Mouse (Mus musculus) forebrain, embryonic 12.5 days (tissue): ENCODE data around the gene Hmox1. TPM values are rescaled to one million over a fixed set of nuclear protein-coding genes. Genes with fewer than 3 reads are reported as not detected.

Experiments used
- ATAC-seq: fragments of 200-750 bp; cut with Nextera tagmentation; 2 replicates; pipeline ENCODE4 v1.8.0; 2017; ENCODE audit warnings: moderate TSS enrichment; ENCODE audit not compliant: low FRiP score
- H3K27ac ChIP-seq: fragments of 300-500 bp; sonication (generic); 2 replicates; pipeline ENCODE4 v1.5.1; 2016; ENCODE audit warnings: mild to moderate bottlenecking
- H3K27me3 ChIP-seq: fragments of 300-500 bp; sonication (generic); 2 replicates; pipeline ENCODE4 v1.6.1; 2016; ENCODE audit warnings: mild to moderate bottlenecking
- H3K36me3 ChIP-seq: fragments of 300-500 bp; sonication (generic); replicated peaks from 2 replicates; pipeline ENCODE4 v1.6.1; 2016; ENCODE audit warnings: mild to moderate bottlenecking
- H3K4me1 ChIP-seq: fragments of 300-500 bp; sonication (generic); 2 replicates; pipeline ENCODE4 v1.6.1; 2016
- H3K4me2 ChIP-seq: fragments of 300-500 bp; sonication (generic); 2 replicates; pipeline ENCODE4 v1.6.1; 2016; ENCODE audit warnings: mild to moderate bottlenecking, moderate library complexity
- H3K4me3 ChIP-seq: fragments of 300-500 bp; sonication (generic); replicated peaks from 2 replicates; pipeline ENCODE4 v1.5.1; 2016; ENCODE audit warnings: mild to moderate bottlenecking
- H3K9ac ChIP-seq: fragments of 300-500 bp; sonication (generic); 2 replicates; pipeline ENCODE4 v1.6.1; 2016; ENCODE audit warnings: mild to moderate bottlenecking
- H3K9me3 ChIP-seq: fragments of 300-500 bp; sonication (generic); 2 replicates; pipeline ENCODE4 v1.6.1; 2016
- WGBS: fragments of 180-500 bp; shearing (Covaris S2); methylation state at CpG from one replicate; pipeline ENCODE4 v1.1.7; 2016; 5-methylcytosine and 5-hydroxymethylcytosine counted together
- polyA plus RNA-seq: library from polyadenylated mRNA; unstranded; fragments of >200 nt; fragmentation: Nextera tagmentation; extraction: Ambion mirVana; gene quantifications from 2 replicates; pipeline ENCODE4 v1.2.1, GENCODE M21; 2016

Hmox1 gene
- polyA plus RNA-seq, 1 experiment from 2014 or later = 13.2 TPM

GRCm38 (mm10) chr8:75074876-75075275 is 18.5 kb upstream of the Hmox1 start:
- Histone ChIP-seq H3K9ac (no peak overlapping the region), H3K36me3 (no peaks in the 10 kb centered on the region), H3K4me2 (no peak overlapping the region), H3K4me3 (no peak overlapping the region), H3K9me3 (no peaks in the 10 kb centered on the region), H3K27me3 (no peaks in the 10 kb centered on the region), H3K27ac (no peak overlapping the region), H3K4me1 (no peaks in the 10 kb centered on the region)
- WGBS = 91% methylated on average over 1 of the region's 1 CpGs
- no peak for ATAC-seq

- Histone ChIP-seq H3K36me3 (no peaks in the 10 kb centered on the region), H3K4me2 (no peak overlapping the region), H3K4me3 (no peak overlapping the region), H3K4me1 (0 out of 2 replicates have a peak, but pooled peaks cover under 1% of the 10 kb centered on the region), H3K27me3 (no peaks in the 10 kb centered on the region), H3K9ac (no peak overlapping the region), H3K27ac (no peak overlapping the region), H3K9me3 (no peaks in the 10 kb centered on the region)
- WGBS = 86% methylated on average over 1 of the region's 1 CpGs
- no peak for ATAC-seq
Measured at GRCm38 (mm10) chr8:75078215-75078614, 15.2 kb upstream of the Hmox1 start.

DNA sequence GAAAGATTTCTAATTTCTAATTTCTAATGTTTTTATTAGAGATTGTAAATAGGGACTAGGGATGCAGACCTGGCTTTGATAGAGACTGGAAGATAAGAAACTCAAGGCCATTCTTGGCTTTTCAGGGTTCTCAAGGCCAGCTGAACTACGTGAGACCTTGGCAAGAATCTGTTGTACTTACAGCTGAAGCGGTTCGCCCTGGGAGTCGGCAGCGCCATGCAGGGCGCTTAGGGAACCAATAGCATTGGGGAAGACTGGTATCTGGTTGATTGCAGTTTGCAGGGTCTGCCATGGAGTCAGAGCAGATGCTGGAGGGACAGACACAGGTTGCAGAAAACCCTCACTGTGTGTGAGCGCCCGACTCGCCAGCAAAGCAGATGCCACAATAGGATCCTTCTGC is 14.6 kb upstream of the Hmox1 start:
- Histone ChIP-seq H3K27me3 (no peaks in the 10 kb centered on the region), H3K4me3 (no peak overlapping the region), H3K9me3 (no peaks in the 10 kb centered on the region), H3K4me1 (peaks cover 6% of the 10 kb centered on the region; the same call in 1 of the 2 replicates), H3K9ac (no peak overlapping the region), H3K4me2 (no peak overlapping the region), H3K27ac (no peak overlapping the region), H3K36me3 (no peaks in the 10 kb centered on the region)
- ATAC-seq = no peak
- WGBS = 91% methylated on average over 9 of the region's 9 CpGs

DNA sequence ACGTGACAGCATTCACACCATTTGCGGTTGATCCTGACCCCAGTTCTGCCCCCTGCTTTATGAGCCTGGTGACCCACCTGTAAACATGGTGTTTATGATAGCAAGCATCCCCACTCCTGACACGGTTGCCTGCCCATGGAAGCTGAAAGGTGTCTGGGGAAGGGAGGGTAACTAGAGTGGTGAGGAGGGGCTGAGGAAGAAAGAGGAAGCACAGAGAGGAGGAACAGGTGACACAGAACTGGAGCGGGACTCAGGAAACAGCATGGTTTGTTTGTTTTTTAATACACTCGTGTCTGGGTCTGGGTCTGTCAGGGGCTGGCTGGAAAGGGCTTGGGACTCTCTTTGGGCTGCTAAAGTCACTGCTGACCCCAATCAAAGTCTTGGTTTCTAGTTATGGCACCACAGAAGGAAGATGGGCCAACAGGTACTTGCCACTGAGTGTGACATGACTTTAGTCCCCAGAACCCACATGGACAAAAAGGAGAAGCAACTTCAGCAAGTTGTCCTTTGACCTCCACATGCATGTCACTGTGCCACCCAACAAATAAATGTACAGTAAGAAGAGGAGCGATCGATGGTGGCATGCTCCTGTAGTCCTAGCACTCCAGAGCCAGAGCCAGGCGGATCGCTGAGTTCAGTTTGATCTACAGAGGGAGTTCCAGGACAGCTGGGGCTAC is 11.9 kb upstream of the Hmox1 start:
- Histone ChIP-seq H3K4me1 (peaks cover 6% of the 10 kb centered on the region; the same call in 1 of the 2 replicates), H3K36me3 (no peaks in the 10 kb centered on the region), H3K4me3 (no peak overlapping the region), H3K9ac (no peak overlapping the region), H3K27ac (no peak overlapping the region), H3K9me3 (no peaks in the 10 kb centered on the region), H3K27me3 (no peaks in the 10 kb centered on the region), H3K4me2 (no peak overlapping the region)
- no peak for ATAC-seq
- WGBS = 83% methylated on average over 9 of the region's 9 CpGs

DNA sequence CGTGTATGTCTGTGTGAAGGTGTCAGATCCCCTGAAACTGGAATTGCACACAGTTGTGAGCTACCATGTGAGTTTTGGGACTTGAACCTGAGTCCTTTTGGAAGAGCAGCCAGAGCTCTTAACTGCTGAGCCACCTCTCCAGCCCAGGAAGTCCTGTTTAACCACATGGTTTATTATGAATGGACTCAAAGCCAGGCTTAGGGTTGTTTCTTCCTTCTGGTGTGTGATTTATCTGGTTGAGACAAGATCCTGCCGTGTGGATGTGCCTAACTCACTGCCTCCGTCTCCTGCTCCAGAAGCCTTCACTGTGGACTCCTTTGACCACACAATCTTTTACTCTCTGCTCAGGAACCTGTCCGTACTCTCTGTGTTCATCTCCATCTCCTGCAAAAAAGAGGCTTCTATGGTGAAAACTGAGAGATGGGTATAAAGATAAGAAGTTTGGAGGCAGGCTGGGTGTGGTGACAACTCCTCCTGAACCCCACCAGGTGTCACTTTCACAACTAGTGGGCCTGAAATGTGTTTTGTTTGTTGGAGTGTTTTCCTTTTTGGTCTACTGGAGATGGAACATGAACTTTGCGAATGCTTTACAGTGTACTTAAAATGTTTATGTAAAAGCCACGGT is 11.1 kb upstream of the Hmox1 start:
- H3K36me3 ChIP-seq = no peaks in the 10 kb centered on the region
- no peaks in the 10 kb centered on the region for H3K27me3 ChIP-seq
- H3K4me3 ChIP-seq = no peak overlapping the region
- no peak overlapping the region for H3K4me2 ChIP-seq
- ATAC-seq = no peak
- WGBS = 88% methylated on average over 6 of the region's 6 CpGs
- H3K4me1 ChIP-seq = peaks cover 6% of the 10 kb centered on the region; the same call in 1 of the 2 replicates
- H3K9ac ChIP-seq = no peak overlapping the region
- no peak overlapping the region for H3K27ac ChIP-seq
- no peaks in the 10 kb centered on the region for H3K9me3 ChIP-seq

DNA sequence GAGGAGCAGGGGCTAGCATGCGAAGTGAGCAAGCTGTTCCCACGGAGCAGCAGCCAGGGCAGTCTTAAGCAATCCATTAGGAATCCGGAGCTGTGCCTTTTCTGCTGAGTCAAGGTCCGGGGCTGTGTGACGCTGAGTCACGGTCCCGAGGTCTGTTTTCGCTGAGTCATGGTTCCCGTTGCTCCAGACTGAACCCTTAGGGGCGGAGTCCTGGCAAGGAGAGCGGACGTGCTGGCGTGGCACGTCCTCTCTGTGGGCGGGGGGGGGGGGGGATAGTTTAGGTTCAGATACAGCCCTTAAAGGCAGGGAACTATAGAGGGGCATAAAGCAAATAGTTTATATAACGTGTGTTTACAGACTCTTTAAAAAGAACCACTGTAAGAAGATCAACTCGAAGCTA is 9.6 kb upstream of the Hmox1 start:
- H3K4me2 ChIP-seq = peak overlapping the region; percentile 43
- H3K27ac ChIP-seq = no peak overlapping the region
- H3K9ac ChIP-seq = no peak overlapping the region
- peaks cover 6% of the 10 kb centered on the region; the same call in 1 of the 2 replicates for H3K4me1 ChIP-seq
- no peaks in the 10 kb centered on the region for H3K36me3 ChIP-seq
- peak overlapping the region; percentile 19 for H3K4me3 ChIP-seq
- H3K27me3 ChIP-seq = no peaks in the 10 kb centered on the region
- WGBS = 10% methylated on average over 16 of the region's 17 CpGs
- no peaks in the 10 kb centered on the region for H3K9me3 ChIP-seq
- ATAC-seq = peak; percentile 95

DNA sequence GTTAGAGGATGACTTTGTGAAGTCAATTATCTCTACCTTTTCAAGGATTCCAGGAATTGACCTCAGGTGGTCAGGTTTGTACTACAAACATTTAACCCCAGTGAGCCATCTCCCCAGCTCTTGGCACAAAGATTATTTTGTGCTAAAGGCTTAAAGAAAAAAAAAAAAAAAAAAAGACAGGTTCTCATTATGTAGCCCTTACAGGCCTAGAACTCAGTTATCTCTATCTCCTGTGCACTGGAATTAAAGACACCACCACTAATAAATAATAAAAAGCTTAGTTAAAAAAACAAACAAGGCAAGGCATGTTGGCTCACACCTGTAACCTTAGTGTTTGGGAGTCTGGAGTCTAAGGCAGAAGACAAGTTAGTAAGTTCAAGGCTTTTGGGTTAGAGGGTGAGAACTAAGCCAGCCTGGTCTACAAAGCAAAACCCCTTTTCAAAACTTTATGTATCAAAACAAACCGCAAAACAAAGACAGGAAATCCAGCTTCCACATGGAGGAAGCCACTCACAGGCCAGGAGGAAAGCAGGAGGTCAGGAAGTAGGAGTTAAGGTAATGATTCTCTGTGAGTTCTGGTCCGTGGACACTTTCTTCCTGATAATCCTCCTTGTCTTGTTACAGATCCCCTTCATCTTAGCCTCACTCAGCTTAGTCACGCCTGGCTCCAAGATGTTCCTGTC is 8.9 kb upstream of the Hmox1 start:
- Histone ChIP-seq H3K4me1 (peaks cover 10% of the 10 kb centered on the region; the same call in 1 of the 2 replicates), H3K4me2 (peak overlapping the region; percentile 43; the same call in 1 of the 2 replicates), H3K9me3 (no peaks in the 10 kb centered on the region), H3K36me3 (no peaks in the 10 kb centered on the region), H3K27me3 (no peaks in the 10 kb centered on the region), H3K27ac (no peak overlapping the region), H3K9ac (no peak overlapping the region), H3K4me3 (no peak overlapping the region)
- no peak for ATAC-seq
- WGBS = 75% methylated on average over 3 of the region's 3 CpGs

- Histone ChIP-seq H3K9me3 (no peaks in the 10 kb centered on the region), H3K4me1 (peaks cover 14% of the 10 kb centered on the region; the same call in 1 of the 2 replicates), H3K27me3 (peaks cover 2% of the 10 kb centered on the region; the same call in 1 of the 2 replicates), H3K9ac (no peak overlapping the region), H3K27ac (no peak overlapping the region), H3K4me3 (no peak overlapping the region), H3K36me3 (no peaks in the 10 kb centered on the region), H3K4me2 (no peak overlapping the region)
- 84% methylated on average over 2 of the region's 2 CpGs for WGBS
- no peak for ATAC-seq
Measured at GRCm38 (mm10) chr8:75086002-75086401, 7.4 kb upstream of the Hmox1 start.

DNA sequence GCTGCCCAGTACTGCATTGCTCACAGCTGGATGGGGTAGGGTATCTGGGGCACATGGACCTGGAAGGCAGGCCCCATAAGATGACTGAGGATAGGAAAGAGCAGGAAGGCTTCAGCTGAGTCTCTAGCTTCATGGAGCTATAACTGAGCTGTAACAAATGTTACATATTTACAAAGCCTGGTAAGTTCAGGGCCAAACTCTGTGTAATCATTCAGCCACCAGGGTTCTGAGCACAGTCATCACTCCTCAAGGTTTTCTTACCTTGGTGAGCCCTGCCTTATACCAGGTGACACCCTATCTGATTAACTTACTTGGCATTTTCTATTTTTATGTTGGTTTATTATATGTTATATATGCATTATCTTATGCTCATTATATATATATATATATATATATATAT is 6.3 kb upstream of the Hmox1 start:
- H3K4me2 ChIP-seq = no peak overlapping the region
- H3K36me3 ChIP-seq = no peaks in the 10 kb centered on the region
- H3K9ac ChIP-seq = no peak overlapping the region
- H3K9me3 ChIP-seq = no peaks in the 10 kb centered on the region
- H3K4me1 ChIP-seq = peaks cover 14% of the 10 kb centered on the region; the same call in 1 of the 2 replicates
- ATAC-seq = no peak
- no peak overlapping the region for H3K27ac ChIP-seq
- H3K4me3 ChIP-seq = no peak overlapping the region
- peaks cover 12% of the 10 kb centered on the region; the same call in 1 of the 2 replicates for H3K27me3 ChIP-seq

DNA sequence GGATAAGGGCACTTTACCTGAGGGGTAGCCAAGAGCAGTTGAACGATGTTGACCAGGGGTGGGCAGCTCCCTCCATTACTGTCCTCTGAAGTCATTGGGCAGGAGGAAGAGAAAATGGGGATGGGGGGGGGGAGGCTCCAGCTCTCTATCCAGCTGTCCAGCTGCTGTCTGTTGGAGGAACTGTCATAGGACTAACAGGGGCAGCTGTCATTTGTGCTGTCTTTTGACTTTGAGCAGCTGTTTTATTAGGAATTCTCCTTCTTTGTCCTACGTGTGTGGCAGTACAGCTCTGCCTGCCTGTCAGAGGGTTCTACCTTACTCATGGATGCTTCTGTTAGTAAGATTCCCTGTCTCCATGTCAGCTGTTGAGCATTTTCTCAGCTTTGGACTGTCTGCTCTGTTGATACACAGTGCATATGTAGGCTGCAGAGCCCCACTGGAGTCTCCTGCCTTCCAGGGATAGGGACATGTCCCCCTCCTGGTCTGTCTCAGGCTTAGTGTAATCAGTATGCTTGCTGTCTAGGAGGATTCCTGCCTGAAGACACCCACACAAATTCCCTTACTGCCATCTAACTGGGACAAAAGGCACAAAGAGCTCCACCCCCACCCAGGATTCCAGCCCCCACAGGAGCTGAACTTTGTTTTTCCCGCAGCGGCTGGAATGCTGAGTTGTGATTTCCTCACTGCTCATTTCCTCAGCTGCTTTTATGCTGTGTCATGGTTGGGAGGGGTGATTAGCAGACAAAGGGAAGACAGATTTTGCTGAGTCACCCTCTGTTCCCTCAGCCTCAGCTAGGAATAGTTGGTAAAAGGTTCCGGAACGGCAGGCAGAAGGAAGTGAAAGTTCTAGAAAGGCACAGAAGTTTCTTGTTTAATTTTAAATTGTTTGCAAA is 4.2 kb upstream of the Hmox1 start:
- 25% methylated on average over 6 of the region's 6 CpGs for WGBS

GRCm38 (mm10) chr8:75090781-75091365 is 2.5 kb upstream of the Hmox1 start:
- no peak overlapping the region for H3K9ac ChIP-seq
- no peak overlapping the region for H3K4me3 ChIP-seq
- no peak for ATAC-seq
- H3K27ac ChIP-seq = no peak overlapping the region
- H3K9me3 ChIP-seq = no peaks in the 10 kb centered on the region
- H3K36me3 ChIP-seq = no peaks in the 10 kb centered on the region
- peaks cover 16% of the 10 kb centered on the region for H3K4me1 ChIP-seq
- H3K4me2 ChIP-seq = no peak overlapping the region
- 81% methylated on average over 4 of the region's 4 CpGs for WGBS
- peaks cover 15% of the 10 kb centered on the region; the same call in 1 of the 2 replicates for H3K27me3 ChIP-seq

More for the DNA sequence above, 4.2 kb upstream of the Hmox1 start:
- ATAC-seq = no peak
- Histone ChIP-seq H3K36me3 (no peaks in the 10 kb centered on the region), H3K9me3 (no peaks in the 10 kb centered on the region), H3K27ac (no peak overlapping the region), H3K4me2 (peak overlapping the region; percentile 22; the same call in 1 of the 2 replicates), H3K4me3 (no peak overlapping the region), H3K9ac (no peak overlapping the region), H3K4me1 (peaks cover 16% of the 10 kb centered on the region), H3K27me3 (peaks cover 15% of the 10 kb centered on the region; the same call in 1 of the 2 replicates)
